In the genomic region with DNA sequence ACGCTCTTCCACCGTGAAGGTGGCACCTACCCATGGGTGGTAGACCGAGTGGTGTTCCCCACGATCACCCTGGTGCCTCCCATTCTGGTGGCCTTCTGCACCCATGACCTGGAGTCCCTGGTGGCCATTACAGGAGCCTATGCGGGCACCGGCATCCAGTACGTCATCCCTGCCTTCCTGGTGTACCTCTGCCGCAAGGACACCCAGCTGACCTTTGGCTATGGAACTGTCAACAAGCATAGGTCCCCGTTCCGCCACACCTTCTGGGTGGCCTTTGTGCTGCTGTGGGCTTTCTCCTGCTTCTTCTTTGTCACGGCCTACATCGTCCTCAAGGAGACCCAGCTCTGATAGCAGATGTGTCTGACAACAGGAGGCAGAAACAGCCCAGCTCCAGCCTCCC, we compare ENCODE assay signal across 18 mouse cellular contexts. TPM values are rescaled to one million over a fixed set of nuclear protein-coding genes. Genes with fewer than 3 reads are reported as not detected.
"Had no signal": no experiment of that assay in that cellular context is flagged by ENCODE, and none has a peak within 500 bp of the region (broad histone marks: within the 10 kb centered on the region; RNA-seq: fewer than 3 reads in every experiment).

No protein-coding gene starts in this region.

- ATAC-seq: intestine, embryonic 16.5 days; lung, postnatal 0 days; midbrain, embryonic 16.5 days had no signal

- H3K9ac ChIP-seq: kidney, embryonic 15.5 days; limb, embryonic 13.5 days; midbrain, embryonic 12.5 days; neural tube, embryonic 13.5 days had no signal

- H3K4me3 ChIP-seq: kidney, embryonic 15.5 days; limb, embryonic 13.5 days; midbrain, embryonic 12.5 days; neural tube, embryonic 13.5 days had no signal

- H3K27ac ChIP-seq: kidney, embryonic 15.5 days; limb, embryonic 13.5 days; midbrain, embryonic 12.5 days; neural tube, embryonic 13.5 days had no signal

- DNase-seq: kidney, adult 2 months; kidney, postnatal 14 days; lung, adult 2 months; lung, postnatal 36 days; retina, postnatal 1 day; right cerebral cortex, postnatal 4 days; spleen, adult 18-20 months; thymus, adult 18-20 months; thymus, postnatal 14 days had no signal

- H3K4me2 ChIP-seq: kidney, embryonic 15.5 days; limb, embryonic 13.5 days; midbrain, embryonic 12.5 days; neural tube, embryonic 13.5 days had no signal

- H3K9me3 ChIP-seq: kidney, embryonic 15.5 days; limb, embryonic 13.5 days; midbrain, embryonic 12.5 days; neural tube, embryonic 13.5 days had no signal

RNA-seq across cellular contexts. Expression of gene Grin2c, which starts 23.3 kb away (rescaled TPM):
- total RNA-seq: megakaryocyte-erythroid progenitor cell, adult 5-6 weeks had no signal
- polyA plus RNA-seq: kidney, embryonic 15.5 days; stomach, embryonic 14.5 days had no signal

RNA-seq across cellular contexts. Expression of gene Fads6, which starts 53.7 kb away (rescaled TPM):
- total RNA-seq: megakaryocyte-erythroid progenitor cell, adult 5-6 weeks had no signal
